Mouse (Mus musculus): ENCODE results near the gene Agt.

DNA sequence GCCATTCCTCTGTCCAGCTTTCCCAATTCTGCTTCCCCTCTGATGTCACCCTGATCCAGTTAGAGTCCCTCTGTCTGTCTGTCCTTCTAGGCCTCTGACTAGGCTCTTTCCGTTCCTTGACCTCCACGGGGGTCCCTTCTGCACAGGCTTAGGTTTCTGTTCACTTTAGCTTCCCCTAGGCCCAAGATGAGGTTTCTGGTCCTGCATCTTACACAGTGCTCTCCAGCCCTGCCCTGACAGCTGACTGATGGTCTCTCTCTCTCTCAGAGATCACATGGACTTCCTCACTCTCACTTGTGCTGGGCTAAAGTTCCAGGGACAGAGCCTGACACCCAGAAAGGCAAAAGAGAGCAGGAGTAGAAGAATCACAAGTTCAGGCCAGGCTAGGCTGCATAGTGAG lies 17.1 kb upstream of the Agt start:
- TF ChIP-seq CTCF (IDR thresholded peaks at IDR 0.05; ENCODE audit: borderline replicate concordance, insufficient read depth, low read depth, low read length) = no peak
- TF ChIP-seq POLR2A (IDR thresholded peaks at IDR 0.05; ENCODE audit: borderline replicate concordance, insufficient read depth, low read length) = no peak

All from cerebellum, adult 2 months (tissue).